Mouse (Mus musculus) left cerebral cortex, adult 2 months (tissue): ENCODE data around the gene Gpn1. TPM values are rescaled to one million over a fixed set of nuclear protein-coding genes. Genes with fewer than 3 reads are reported as not detected.

ENCODE experiments used
- DNase-seq, 2 experiments: peaks; one replicate each; pipeline ENCODE4 v3.0.0; 2021 to 2022; ENCODE audit warnings: low spot score in 2 of 2, mixed read lengths in 1 of 2; ENCODE audit errors: extremely low spot score in 1 of 2
- H3K27ac ChIP-seq: fragments of 200-600 bp; 2 replicates; pipeline ENCODE4 v1.8.1; 2022
- H3K4me3 ChIP-seq: fragments of 200-600 bp; 2 replicates; pipeline ENCODE4 v1.8.1; 2022
- CTCF ChIP-seq: fragments of 200-600 bp; IDR thresholded peaks from 2 replicates; pipeline ENCODE4 v1.8.1; 2022; ENCODE audit warnings: antibody characterized with exemption, mild to moderate bottlenecking, moderate library complexity
- intact Hi-C: fragments of 180-260 bp; cut with DNase I; formaldehyde crosslinking; loops from one replicate; pipeline ENCODE4 v1.15.1; 2025
- long read RNA-seq, 2 experiments: library from polyadenylated mRNA; stranded (forward); transcript quantifications; one replicate each; pipeline ENCODE4 v2.0.0; 2021; ENCODE audit warnings: borderline mapping rate in 2 of 2
- total RNA-seq, 2 experiments: library from RNA; stranded (reverse); gene quantifications; 2 replicates each; pipeline ENCODE4 v1.2.3; 2021

Gene Gpn1
- total RNA-seq, result 10 to 100 TPM; 29.6 to 29.8 TPM
- long read RNA-seq, experiment 1, transcript Gpn1-201 (14 exons, 3,144 nt), result major isoform, 47 of 71 reads
- long read RNA-seq, experiment 1, partial matches to known transcripts, result 1 of 71 reads
- long read RNA-seq, experiment 1, other reads (novel, unspliced or antisense), result 23 of 71 reads
- long read RNA-seq, experiment 2, transcript Gpn1-201 (14 exons, 3,144 nt), result major isoform, 38 of 52 reads
- long read RNA-seq, experiment 2, partial matches to known transcripts, result 0 of 52 reads
- long read RNA-seq, experiment 2, other reads (novel, unspliced or antisense), result 14 of 52 reads

GRCm38 (mm10) chr5:31494513-31495297 is at the start of gene Gpn1:
Gene Gpn1 (plus strand): TSS chr5:31494741.
- DNase-seq, result peak; percentile 87 to 89
- intact Hi-C loops, result no loop called here
- H3K27ac ChIP-seq, result peak within 1 kb of the TSS; percentile 16; the same call in 1 of the 2 replicates
- TF ChIP-seq CTCF, result no peak
- peak within 1 kb of the TSS; percentile 85 for H3K4me3 ChIP-seq

DNA sequence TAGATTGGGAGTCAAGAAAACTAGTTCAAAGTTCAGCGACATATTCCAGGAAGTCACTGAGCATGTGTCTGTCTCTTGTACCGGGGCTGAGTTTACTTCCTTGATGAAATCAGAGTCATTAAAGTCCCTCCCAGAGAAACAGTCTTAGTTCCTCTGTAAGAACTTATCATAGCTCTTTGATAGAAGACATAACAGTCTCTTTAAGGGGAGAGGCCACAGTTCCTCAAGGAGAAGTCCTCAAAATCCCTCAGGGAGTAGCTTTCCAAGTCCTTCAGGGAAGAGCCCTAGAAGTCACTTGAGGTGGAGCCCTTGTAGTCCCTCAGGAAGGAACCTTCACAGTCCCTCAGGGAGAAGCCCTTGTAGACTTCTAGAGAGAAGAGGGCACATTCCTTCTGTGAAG is 43.2 kb upstream of the Gpn1 start:
- DNase-seq, result no peak
- TF ChIP-seq CTCF, result no peak
- H3K27ac ChIP-seq, result no peak overlapping the region
- H3K4me3 ChIP-seq, result no peak overlapping the region
- intact Hi-C loops, result no loop called here

DNA sequence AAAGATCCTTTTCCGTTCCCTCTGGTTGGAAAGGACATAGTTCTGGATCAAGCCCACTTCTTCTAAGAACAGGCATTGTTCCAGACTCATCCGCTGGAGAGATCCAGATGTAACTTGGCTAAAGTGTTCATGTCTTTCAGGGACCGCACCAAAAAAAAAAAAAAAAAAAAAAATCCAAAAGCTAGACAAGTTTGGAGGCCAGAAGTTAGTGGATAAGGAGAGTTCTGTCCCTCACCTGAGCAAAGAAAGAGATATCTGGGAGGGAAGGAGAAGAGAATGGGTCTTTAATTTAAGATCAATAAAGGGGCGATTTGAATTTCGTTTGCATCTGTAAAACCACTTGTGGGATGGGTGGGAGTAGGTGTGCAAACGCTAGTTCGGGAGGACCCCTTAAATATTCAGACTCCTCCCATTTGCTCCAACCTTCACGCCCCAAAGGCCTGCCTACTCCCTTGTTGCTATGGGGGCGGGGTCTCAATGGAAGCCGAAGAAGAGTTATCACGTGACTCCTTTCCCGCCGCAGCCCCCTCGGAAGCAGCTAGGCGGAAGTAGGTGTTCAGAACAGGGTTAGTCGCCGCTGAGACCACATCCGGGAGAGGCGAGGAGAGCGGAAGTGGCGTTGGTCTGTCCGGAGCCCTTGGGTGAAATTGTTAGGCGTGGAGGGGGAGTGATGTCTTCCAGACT is 42.5 kb upstream of the Gpn1 start, which contains the start of gene Zfp512:
Zfp512 (plus strand) TSS at position 554 of the 684 bp plus-strand sequence.
- peak; percentile 85 to 92 for DNase-seq
- Histone ChIP-seq H3K27ac (peak within 1 kb of the TSS; percentile 13), H3K4me3 (peak within 1 kb of the TSS; percentile 71)
- intact Hi-C loops, result loop anchor here (2.0 kb wide), 1 partner anchor 75 kb away; the partner anchor contains the start of genes Slc4a1ap and Supt7l
- TF ChIP-seq CTCF, result peak; percentile 9; the same call in 1 of the 2 replicates

DNA sequence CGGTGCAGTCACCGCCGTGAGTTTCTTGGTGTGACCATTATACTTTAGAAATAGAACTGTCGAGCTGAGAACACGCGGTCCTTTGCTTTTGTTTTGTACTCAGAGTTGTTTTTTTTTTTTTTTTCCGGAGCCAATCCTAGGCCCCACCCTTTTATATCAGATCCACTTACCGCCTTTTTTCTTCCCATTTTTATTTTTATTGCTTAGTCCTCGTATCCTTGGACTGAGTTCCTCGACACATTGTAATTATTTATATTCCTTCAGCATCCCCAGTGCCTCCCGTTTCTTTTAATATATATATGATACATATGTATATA is 42.0 kb upstream of the Gpn1 start:
- intact Hi-C loops, result loop anchor here (2.0 kb wide), 1 partner anchor 74 kb away; the partner anchor contains the start of genes Slc4a1ap and Supt7l
- Histone ChIP-seq H3K4me3 (peak overlapping the region; percentile 71), H3K27ac (peak overlapping the region; percentile 13)
- TF ChIP-seq CTCF, result no peak
- DNase-seq, result no peak

DNA sequence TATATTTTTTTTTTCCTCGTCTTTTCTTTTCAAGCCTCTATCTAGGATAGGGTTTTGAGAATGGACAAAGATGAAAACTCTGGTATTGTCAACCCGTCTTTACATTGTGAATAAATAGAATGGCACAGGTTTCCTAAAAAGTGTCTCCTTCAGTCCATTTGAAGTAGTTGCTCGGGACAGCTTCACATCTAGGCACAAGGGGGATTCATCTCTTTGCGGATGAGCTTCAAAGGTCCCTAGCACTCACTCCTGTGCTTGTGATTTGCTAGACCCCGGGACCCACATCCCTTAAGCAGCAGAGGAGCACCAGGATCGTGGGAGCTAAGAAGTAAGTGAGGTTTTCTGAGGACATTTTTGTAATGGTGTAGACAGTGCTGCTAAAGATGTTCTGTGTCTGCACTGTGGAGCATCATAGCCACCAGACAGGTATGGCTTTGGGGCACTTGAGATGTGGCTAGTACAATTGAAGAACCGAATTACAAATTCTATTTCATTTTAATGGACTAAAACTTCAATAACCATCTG is 41.6 kb upstream of the Gpn1 start:
- Histone ChIP-seq H3K27ac (peak overlapping the region; percentile 13; the same call in 1 of the 2 replicates), H3K4me3 (peak overlapping the region; percentile 71)
- TF ChIP-seq CTCF, result no peak
- DNase-seq, result no peak
- intact Hi-C loops, result loop anchor here (2.0 kb wide), 1 partner anchor 74 kb away; the partner anchor contains the start of genes Slc4a1ap and Supt7l

DNA sequence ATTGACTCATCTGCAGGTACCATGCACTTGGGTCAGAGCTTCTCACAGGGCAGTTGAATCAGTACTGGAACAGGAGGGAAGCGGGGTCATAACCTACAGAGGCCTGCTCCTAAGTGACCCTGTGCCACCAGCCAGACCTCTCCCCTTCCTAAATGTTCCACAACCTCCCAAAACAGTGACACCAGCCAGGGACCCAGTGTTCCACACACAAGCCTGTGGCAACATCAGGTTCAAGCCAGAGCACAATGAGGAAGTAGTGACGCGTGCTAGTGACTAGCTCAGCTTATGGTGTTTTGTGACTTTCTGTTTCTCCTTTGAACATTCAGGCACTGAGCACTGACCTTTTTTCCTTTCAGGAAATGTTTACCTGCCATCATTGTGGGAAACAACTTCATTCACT is 26.7 kb upstream of the Gpn1 start:
- no peak for TF ChIP-seq CTCF

DNA sequence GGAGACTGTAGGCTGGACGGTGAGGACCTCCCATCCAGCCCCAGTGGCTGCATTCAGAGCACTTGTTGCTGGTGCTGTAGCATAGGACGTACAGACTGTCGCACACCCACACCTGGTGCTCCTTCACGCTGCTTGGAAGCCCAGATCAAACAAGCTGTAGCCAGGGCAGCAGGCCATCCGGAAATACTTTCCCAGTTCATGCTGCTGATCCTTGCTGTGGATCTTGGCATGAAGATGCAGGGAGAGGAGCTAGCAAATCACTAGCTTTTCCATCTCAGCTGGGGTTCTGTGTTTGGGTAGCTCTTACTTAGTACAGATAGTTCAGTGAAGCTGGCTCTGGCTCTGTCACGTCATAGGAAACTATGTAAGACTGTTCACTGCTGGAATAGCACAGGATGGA is 24.8 kb upstream of the Gpn1 start:
- intact Hi-C loops, result no loop called here
- Histone ChIP-seq H3K4me3 (no peak overlapping the region), H3K27ac (no peak overlapping the region)
- no peak for DNase-seq
- no peak for TF ChIP-seq CTCF

More for the DNA sequence above, 26.7 kb upstream of the Gpn1 start:
- Histone ChIP-seq H3K27ac (no peak overlapping the region), H3K4me3 (no peak overlapping the region)
- intact Hi-C loops, result no loop called here
- no peak for DNase-seq

DNA sequence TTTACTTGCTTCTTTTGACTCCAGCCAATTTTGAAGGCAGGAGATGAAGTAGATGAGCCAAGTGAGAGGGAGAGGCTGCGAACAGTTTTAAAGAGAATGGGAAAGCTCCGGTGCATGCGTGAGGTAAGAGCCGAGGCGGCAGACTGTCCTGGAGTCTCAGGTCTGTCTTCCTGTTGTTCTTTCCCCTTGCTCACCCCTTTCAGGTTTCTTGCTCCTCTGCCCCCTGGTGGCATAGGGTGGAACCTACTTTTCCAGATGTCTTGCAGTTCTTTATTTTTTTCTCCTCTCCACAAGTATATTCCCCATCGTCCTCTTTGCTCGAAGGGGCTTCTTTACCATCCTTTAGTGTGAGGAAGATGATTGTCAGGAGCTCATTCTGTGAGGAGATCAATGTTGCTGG is 24.2 kb upstream of the Gpn1 start:
- peak; percentile 30 to 50 for DNase-seq
- intact Hi-C loops, result no loop called here
- Histone ChIP-seq H3K27ac (no peak overlapping the region), H3K4me3 (no peak overlapping the region)
- TF ChIP-seq CTCF, result peak; percentile 70

DNA sequence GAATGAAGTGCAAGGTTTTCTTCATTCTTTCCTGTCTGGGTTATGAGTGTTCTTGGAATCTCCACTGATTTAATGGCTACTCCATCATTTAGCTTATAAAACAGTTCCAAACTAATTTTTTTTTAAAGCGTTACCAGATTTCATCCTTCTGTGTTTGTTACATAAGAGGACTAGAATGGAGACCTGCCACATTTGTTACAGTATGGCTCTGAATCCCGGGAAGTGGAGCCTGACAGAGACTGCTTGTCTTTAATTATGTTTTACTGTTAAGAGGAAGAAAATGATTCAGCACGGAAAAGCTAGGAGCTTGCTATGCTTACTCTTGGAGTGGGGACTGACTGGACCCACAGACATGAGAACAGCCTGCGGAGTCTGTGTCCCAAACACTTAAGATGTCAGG is 14.0 kb upstream of the Gpn1 start:
- TF ChIP-seq CTCF, result no peak
- intact Hi-C loops, result no loop called here
- DNase-seq, result no peak
- H3K4me3 ChIP-seq, result no peak overlapping the region
- H3K27ac ChIP-seq, result no peak overlapping the region; the same call in 1 of the 2 replicates

DNA sequence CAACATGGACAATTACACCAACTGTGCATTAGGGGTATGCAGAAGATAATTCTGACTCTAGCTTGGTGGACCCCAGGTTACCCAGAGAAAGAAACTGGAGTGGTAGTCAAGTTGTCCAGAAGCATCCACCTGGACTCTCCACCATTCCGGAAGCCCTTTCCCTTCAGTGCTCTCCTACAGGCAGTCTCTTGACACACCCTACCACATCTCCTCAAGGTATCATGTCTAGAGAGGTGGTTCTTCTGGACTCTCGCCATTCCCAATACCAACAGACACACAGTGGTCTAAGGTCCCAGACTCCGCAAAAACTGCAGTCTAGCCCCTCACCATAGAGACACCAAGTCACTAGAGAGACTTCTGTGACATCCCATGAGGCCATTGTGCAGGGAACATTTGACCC is 9.1 kb upstream of the Gpn1 start, which contains the start of gene 4930548H24Rik:
4930548H24Rik (plus strand) TSS at position 301 of the 400 bp plus-strand sequence.
- DNase-seq, result no peak

DNA sequence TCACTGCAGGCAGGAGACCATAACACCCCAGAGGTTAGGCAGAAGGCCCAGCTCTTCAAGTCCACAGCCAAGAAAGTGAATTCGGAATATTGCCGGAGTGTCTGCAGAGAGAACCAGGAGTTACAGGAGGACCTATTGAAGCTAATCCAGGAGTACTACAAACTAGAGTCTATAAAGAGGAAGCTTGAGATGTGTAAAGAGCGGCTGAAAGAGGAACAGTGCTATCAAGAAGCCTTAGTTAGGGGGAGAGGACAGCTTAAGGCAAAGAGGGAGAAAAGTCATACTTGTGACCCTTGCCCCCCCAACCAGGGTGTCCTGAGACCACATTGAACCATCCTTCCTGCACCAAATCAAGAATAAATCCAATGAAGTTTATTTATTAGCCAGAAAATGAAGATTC is 6.7 kb upstream of the Gpn1 start:
- Histone ChIP-seq H3K27ac (no peak overlapping the region), H3K4me3 (no peak overlapping the region)
- intact Hi-C loops, result no loop called here
- no peak for DNase-seq
- TF ChIP-seq CTCF, result no peak

More for the DNA sequence above, 9.1 kb upstream of the Gpn1 start, which contains the start of gene 4930548H24Rik:
- no peak for TF ChIP-seq CTCF
- Histone ChIP-seq H3K4me3 (no peak within 1 kb of the TSS), H3K27ac (no peak within 1 kb of the TSS)
- intact Hi-C loops, result no loop called here
